Mouse (Mus musculus): Measurements from ENCODE around the gene Nkd1.
A peak's percentile ranks its signal among the peaks of the same experiment; 100 is the strongest.

Nkd1 gene

DNA sequence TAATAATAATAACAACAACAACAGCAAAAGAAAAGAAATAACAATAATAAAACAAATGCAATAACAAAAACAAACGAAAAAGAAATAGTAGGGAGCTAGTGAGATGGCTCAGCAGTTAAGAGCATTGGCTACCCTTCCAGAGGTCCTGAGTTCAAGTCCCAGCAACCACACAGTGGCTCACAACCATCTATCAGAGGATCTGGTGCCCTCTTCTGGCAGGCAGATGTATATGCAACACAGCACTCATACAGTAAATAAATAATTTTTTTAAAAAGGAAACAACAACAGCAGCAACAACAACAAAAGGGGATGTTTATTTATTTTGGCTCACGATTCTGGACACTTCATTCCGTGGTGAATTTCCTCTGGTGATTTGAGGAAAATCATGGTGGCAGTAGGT, 98.4 kb downstream of the Nkd1 start:
- DNase-seq (ENCODE audit: low spot score), result no peak

DNA sequence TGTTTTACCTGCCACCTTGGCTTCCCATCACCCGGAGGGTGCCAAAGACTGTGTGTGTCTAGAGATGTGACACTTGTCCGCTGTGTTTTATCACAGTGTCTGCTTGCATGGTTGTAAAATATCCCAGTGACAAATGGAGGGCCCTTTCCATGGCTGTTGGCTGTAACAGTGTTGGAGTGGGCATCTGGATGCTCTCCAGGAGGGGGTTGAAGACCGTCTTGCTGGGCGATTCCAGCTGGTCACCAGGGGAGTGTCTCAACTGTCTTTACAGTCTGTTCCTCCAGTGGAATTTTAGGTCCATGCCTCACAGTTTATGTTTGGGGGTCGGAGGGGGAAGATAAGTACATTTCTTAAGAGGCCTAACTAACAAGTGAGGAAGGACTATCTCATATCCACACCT, 99.8 kb downstream of the Nkd1 start:
- DNase-seq (ENCODE audit: low spot score), result no peak

DNA sequence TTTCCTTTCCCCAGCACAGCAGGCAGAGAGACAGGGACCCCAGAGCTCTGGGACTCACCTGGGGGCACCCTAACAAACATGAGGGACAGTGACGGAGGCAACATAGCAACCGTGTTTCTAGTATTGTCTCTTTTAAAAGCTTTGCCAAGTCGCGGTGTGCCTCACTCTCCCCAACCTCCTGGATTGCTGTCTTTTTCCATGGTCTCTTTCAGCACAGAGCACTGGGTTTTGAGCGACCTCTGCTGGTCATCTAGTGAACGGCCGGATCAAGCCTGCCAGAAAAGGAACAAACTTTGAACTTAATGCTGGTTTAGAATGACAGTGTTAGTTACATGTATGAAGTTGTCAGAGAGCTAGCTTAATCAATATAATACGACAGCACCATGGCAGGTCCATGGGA, 100.3 kb downstream of the Nkd1 start:
- DNase-seq (ENCODE audit: low spot score), result peak; percentile 71

DNA sequence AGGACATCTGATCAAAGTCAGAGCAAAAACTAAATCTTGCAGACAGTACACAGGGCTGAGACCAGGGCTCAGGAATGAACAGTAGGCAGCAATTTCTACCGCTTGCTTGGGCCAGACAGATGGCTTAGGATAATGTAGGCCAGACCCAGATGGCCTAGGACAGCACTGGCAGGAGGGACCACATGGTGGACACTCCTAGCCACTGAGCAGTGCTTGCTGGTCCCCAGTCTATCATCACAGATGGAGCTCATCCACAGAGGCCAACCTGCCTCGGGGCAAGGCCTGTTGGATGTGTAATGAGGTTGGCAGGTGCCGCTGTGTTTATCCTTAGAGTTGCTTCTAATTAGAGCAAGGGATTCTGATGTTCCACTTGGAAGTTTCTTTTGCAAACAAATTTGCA, 102.2 kb downstream of the Nkd1 start:
- DNase-seq (ENCODE audit: low spot score), result no peak

DNA sequence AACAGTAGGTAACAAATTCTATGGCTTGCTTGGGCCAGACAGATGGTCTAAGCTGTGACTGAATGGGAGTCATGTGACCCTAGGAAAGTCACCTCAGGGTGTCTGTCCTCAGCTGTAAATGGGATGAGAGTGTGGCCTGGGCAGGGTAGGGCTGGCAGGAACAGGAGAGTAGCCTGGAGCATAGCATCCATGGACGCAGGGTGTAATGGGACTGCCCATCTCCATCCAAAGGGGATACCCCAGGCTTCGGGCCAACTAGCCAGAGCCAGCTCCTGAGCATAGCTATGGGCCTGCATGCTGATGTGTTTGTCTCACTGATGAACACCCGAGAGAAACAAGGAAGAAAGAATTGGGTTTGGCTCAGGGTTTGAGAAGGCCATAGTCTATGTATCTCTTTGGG, 103.1 kb downstream of the Nkd1 start:
- no peak for DNase-seq (ENCODE audit: low spot score)

DNA sequence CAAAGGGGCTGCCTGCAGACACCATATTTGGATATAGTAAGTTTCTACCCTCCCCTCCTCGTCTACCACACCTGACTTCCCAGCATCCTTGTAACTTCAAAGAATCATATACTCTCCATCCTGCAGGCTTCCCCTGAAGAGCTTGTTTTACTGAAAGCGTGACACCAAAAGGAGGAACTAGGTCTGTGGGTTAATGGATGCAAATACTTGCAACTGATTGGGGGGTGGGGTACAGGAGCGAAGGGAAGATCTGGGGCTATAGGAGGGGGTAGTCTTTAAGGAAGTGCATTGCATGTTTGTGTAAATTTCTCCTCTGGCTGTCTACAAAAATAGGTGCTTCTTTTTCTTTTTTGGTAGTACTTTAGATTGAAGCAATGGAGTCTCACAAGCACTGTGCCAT, 105.3 kb downstream of the Nkd1 start:
- no peak for DNase-seq (ENCODE audit: low spot score)

DNA sequence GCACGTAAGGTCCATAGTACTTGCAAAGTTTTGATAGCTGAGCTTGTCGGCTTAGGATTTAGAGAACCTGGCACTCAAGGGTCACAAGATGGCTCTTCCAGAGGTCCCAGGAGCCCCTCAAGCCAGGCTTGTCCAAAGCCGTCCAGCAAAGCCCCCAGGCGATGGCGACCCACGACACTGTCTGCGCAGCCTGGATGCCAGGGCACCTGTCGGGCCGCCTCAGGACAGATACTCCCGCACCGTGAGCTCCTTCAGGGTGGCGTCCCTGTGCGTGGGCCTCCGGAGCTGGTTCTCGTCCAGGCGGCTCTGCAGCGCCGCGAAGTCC, 105.7 kb downstream of the Nkd1 start:
- DNase-seq (ENCODE audit: low spot score), result no peak

DNA sequence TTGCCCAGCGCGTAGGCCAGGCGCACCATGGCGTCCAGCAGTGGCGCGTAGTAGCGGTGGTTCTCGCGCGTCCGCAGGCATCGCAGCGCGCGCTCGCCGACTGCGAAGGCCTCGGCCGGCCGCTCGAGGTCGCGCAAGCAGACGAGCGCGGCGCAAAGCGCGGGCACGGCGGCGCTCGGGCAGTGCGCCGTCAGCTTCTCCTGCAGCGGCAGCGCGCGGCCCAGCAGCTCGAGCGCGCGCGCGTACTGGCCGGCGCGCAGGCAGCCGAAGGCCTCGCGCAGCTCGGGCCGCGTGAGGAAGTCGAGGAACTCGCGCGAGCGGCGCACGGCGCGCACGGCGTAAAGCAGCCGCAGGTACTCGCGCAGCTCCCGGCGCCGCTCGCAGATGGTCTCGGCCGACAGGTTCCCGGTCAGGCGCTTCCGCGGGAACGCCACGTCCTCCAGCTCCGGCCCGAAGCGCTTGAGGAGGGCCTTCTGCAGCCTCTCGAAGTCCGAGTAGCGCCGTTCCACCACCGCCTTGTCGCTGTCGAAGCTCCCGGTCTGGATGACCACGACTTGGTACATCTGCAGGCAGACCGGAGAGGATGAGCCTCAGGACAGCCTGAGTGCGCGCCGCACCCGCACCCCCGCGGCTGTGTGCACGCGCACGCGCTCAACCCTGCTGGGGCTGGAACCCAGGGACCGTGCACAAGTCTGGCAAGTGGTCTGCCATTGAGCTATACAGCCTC, 106.3 kb downstream of the Nkd1 start:
- peak; percentile 60 for DNase-seq (ENCODE audit: low spot score)

DNA sequence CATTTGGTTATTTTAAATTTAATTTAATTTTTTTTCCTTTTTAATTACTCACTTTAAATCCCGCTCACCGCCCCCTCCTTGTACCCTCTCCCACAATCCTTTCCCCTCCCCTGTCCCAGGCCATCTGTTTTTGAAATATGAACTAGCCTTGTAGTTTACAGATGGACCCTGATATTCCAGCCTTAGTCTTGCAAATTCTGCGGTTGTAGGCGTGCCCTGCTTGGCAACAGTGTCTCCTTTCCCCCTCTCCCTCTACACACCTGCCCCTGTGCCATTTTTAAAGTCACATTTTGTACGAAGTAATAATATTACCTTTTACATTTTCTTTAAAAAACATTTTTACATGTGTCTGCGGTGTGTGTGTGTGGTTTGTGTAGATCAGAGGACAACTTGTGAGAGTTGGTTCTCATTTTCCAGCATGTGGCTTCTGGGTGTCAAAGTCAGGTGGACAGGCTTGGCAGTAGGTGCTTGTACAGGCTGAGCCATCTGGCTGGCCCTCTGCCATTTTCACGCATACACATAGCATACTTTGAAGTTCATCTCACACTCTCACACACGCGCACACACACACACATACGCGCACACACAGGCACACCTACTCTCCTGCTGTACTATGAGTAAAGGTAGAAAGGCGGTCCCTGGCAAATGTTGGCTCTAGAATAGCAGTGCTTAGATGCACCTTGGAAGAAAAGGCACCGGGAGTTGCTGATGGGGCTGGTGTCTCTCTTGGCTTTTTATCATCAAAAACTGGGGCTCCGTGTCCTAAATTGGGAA, 107.0 kb downstream of the Nkd1 start:
- DNase-seq (ENCODE audit: low spot score), result no peak

DNA sequence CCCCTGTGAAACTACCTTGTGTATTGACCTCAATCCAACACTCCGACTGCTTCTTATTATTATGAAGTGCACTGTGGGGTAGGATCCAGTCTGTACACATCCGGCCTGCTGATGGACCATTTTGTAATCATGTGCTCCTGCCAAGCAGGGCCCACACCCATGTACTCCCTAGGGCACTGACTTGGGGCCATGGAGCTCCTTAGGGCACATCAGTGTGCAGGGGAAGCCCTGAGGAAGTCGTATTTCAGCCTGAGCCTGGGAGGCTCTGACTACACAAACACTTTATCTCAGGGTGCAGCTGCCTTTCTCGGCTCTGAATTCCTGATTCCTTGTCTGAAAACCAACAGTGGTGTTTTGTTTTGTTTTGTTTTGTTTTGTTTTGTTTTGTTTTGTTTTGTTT, 109.1 kb downstream of the Nkd1 start:
- DNase-seq (ENCODE audit: low spot score), result no peak

DNA sequence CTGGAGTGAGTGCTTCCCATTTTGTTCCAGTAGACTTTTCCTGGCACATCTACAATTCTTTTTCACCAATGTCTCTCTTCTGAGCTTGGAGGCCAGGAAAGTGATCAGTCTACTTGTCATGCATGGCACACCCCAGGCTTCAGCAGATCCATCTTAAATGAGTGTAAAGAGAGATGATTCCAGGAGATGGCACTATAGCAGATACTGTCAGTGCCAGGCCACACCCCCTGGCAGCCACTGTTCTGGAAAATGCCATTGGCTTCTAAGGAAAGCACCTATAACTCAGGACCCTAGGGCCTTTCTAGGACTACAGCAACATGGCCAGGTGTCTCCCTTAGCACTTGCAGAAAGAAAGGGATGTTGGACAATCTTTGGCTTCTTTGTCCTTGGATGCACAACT, 109.9 kb downstream of the Nkd1 start:
- DNase-seq (ENCODE audit: low spot score), result no peak

DNA sequence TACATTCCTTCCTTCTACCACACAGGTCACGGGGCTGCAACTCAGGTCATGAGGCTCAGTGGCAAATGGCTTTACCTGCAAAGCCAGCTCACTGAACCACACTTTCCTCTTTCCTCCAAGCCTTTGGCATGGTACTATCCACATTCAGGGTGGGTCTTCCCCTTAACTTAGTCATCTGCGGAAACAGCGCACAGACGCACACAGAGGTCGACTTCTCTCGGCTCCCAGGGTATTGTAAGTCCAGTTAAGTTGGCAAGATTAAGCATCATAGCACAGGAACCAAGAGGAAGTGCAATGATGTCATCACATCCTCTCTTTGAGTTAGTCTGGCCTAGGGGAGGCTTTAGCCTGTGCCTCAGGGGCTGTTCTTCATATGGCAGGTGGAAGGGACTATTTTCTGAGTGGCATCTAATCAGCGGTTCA, 112.2 kb downstream of the Nkd1 start:
- DNase-seq (ENCODE audit: low spot score), result no peak

DNA sequence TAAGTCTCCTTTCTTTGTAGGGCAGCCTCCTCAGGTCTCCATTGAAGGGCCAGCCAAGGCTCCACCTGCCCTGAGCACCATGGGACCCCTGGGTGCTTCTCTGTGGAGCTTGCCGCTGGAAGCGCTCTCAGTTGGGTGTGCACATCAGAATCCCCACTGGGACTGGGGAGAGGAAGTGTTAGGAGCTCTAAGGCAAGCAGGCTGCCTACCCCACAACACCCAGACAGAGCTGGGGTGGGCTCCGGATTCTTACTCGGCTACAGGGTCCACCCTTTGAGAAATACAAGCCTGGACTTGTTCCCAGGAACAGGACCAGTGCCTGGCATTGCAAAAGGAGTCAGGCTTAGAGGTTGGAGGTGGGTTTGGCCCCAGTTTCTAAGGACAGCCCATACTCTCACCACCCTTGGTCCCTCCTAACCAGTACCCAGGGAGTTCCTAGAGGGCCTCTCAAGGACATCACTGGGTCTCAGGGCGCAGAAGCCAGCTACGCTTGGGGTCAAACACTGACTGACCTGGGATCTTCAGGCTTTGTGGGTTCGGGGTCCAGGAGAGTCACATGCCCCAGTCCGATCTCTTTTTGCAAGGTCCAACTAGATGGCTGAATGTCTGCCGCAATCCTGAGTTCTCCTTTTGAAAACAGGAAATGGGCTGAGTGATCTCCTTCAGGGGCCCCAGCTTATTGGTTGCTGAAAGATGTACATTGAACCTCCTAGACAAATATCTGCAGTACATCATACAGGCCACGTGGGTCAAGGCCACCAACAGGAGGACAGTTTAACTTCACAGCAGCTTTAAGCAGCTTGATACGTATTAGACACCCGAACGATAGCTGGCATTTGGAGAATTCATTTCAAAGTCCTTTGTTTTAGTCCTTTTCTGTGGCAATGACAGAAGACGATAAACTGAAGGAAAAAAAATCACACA, 114.6 kb downstream of the Nkd1 start, which contains the start of gene Snx20:
TSS of gene Snx20 (minus strand) at position 655 of the 924 bp plus-strand sequence.
- no peak for DNase-seq (ENCODE audit: low spot score)

DNA sequence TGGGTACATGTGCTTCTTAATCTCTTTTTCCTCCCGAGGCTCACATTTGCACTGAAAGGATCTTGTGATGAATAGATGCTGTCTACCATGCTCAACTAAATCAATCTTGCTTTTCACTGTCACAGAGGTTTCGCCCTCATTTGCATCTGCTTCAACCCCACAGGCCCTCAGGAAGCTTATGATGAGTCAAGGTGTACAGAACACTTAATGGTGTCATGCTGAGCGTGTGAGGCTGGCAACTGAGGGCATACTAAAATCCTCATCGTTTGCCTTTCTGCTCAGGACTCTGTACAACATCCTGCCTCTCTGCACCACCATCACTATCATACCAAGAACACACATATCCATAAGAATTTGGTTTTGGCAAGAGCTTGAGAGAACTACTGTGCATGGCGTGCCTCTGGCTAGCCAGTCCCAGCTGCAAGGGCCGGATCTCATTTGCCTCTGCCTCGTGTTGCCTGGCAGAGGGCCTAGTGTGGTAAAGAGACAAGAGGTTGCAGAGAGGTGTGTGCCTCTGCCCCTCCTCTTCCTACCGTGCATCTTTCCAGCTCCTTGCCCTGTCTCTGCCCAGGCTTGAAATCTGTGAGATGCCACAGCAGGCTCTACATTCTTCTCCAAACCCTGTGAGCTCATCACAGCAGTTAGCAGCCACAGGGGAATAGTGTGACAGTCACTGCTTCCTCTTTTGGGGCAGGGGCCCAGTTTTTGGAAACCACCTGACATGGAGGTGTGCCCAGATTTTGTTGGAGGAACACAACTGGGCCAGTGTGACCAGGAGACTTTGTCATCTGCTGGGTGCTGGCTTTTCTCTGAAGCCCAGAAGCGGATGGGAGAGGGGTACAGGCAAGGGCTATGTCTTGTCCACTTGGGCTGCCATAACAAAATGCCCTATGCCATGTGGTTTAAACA, 116.2 kb downstream of the Nkd1 start:
- DNase-seq (ENCODE audit: low spot score), result no peak

DNA sequence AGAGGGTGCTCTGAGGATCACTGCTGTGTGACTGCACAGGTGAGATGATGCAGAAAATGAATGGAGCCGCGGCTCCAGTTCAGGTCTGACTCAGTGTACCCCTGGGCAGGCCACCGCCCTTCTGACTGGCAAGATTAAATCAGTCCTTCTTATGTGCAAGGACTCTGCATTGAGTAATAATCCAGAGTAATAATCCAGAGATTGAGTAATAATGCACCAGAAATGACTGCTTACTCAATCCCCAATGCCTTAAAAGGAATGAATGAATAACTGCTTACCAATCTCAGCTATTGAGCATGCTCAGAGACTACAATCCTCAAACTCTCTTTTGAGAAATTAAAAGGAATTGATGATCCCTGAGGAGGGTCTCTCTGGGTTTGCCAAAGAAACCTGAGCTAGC, 117.8 kb downstream of the Nkd1 start:
- DNase-seq (ENCODE audit: low spot score), result no peak

DNA sequence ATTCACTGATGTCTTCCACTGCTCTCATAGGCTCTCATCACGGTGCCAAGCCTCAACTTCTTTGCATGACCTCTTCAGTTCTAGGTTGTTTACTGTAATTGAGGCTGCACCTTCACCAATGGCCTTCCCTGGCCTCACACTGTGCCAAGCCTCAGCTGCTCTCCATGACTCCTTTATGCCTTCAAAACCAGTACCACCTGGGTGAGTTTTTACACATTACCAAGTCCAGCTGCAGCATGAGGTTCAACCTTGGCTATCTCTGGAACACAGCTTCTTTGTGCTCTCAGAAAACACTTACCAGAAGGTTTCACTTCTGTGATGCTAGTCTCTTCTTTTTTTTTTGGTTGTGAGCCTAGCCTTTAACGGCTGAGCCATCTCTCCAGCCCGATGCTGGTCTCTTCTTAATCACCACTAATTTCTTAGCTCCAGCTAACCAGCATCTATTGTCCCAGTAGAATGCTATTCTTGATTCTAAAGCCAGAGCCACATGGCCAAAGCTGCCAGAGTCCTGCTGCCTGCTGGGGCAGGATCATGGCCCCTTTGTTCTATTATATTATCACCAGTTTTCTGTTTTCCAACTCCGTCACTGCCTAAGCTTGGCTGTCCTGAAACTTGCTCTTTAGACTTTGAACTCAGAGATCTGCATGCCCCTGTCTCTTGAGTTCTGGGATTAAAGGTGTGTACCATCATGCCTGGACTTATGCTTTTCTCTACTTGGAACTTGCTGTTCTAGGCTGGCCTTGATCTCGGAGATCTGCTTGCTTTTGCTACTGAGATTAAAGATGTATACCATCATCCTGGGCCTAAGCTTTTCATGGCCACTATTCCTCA, 121.8 kb downstream of the Nkd1 start:
- DNase-seq (ENCODE audit: low spot score), result no peak

Measured in urinary bladder, postnatal 25 days (tissue).